Mouse (Mus musculus): Measurements from ENCODE around the gene Eno2.

DNA sequence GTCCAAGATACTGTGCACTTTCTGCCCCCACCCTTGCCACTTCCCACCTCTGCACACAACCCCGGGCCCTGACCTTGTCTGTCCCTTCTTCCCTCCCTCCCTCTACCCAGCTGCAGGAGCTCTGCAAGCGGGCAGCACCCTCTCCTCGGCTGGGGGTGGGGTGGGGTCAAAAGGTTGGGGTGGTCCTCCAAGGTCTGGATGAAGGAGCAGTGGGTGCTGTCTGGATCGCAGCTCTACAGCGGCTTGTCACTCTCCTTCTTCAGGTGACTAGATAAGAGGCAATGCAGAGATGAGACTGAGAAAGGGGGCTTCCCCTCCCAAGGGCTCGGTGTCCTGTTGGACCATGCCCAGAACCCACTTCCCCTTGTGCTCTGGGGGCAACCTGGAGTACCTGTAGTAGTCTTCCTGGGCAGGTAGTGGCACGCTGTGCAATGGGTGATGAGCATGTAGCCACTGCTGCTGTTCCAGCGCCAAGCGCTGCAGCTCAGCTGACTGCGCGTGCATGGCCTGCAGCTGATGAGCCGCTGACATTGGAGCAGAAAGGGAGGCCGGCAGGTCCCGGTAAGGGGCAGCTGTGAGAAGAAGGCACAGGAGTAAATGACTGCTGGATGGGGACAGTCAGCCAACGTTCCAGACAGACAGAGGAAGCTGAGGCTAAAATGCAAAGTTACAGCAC, 26.5 kb downstream of the Eno2 start:
- TF ChIP-seq POLR2A (IDR thresholded peaks at IDR 0.05; ENCODE audit: low read depth, low read length): no peak
- TF ChIP-seq CTCF (conservative IDR thresholded peaks at IDR 0.05 in 1 of 2, IDR thresholded peaks at IDR 0.05 in 1 of 2; ENCODE audit: low read depth in 2 of 2, low read length in 2 of 2): no peak
- TF ChIP-seq SIN3A (IDR thresholded peaks at IDR 0.05; ENCODE audit: low read length): no peak
- no peak for TF ChIP-seq NRF1 (IDR thresholded peaks at IDR 0.05; ENCODE audit: low read depth, low read length)
- no peak for TF ChIP-seq CHD2 (IDR thresholded peaks at IDR 0.05; ENCODE audit: low read length)
- no peak for TF ChIP-seq EP300 (IDR thresholded peaks at IDR 0.05; ENCODE audit: low read length)
- no peak for TF ChIP-seq MXI1 (IDR thresholded peaks at IDR 0.05; ENCODE audit: low read depth, low read length)
- TF ChIP-seq E2F4 (IDR thresholded peaks at IDR 0.05; ENCODE audit: insufficient replicate concordance, low read depth, low read length): no peak
- TF ChIP-seq RCOR1 (conservative IDR thresholded peaks at IDR 0.05; ENCODE audit: low read depth, low read length): no peak
- no peak for TF ChIP-seq POLR2AphosphoS2 (IDR thresholded peaks at IDR 0.05; ENCODE audit: low read depth, low read length)
